Mouse (Mus musculus) hematopoietic stem cell, adult 5-6 weeks (primary cell): ENCODE measurements around the gene Vmn2r23. TPM values are rescaled to one million over a fixed set of nuclear protein-coding genes. Genes with fewer than 3 reads are reported as not detected.
"Not testable (repeated sequence)": the region's sequence is repeated elsewhere in the genome, so short reads cannot be mapped to it uniquely, and the experiment has no call there.

ENCODE experiments used
- ATAC-seq, 2 experiments: fragments of 125-278 bp in 1 of 2; replicated peaks in 1 of 2; 2 replicates each; pipeline ENCODE4 v1.8.0; 2016 to 2017; ENCODE audit warnings: inconsistent platforms in 2 of 2, mild to moderate bottlenecking in 2 of 2, moderate number of reproducible peaks in 2 of 2, low read depth in 1 of 2, moderate TSS enrichment in 1 of 2; ENCODE audit not compliant: low FRiP score in 2 of 2, poor library complexity in 2 of 2, severe bottlenecking in 2 of 2, insufficient read depth in 1 of 2, low TSS enrichment in 1 of 2
- total RNA-seq: library from RNA; stranded (forward); fragments of 172-1452, 232-1000 nt; gene quantifications from 2 replicates; pipeline ENCODE4 v1.2.3, GENCODE M21; 2017

The Vmn2r23 gene
- total RNA-seq, result not detected in 2 replicates

DNA sequence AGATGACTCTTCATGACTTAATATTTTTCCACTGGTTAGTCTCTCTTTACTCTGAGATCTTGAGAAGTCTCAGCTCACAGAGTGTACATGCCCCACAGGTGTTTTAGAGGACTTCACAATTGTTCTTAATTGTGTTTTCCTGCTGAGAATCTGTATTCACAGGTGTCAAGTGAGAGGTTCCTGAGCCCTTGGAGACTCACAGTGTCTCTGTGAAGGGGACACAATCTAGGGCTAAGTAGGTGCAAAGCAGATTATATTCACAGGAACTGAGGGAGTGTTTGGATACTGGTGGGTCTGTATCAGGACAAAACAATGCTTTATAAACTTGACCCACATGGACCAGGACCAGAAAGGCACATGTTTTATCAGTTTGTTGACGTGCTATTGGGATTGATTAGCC is at the start of gene Vmn2r23:
Vmn2r23 (plus strand) TSS at position 301 of the 400 bp plus-strand sequence.
- ATAC-seq, result no peak

DNA sequence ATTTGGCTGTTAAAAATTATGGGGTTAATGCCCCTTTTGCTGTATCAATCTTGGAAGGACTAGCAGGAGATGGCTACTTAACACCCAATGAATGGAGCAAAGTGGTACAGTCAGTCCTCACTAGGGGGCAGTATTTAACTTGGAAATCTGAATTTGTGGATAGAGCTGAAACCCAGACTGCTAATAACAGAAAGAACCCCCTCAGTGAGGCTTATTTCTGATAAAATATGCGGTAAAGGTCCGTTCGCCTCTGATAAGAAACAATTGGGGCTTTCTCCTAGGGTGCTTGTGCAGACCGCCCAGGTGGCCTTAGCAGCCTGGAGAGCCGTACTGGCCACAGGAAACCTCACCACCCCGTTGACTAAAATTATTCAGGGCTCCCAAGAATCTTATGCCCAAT is 45.4 kb upstream of the Vmn2r23 start:
- ATAC-seq, result no peak

DNA sequence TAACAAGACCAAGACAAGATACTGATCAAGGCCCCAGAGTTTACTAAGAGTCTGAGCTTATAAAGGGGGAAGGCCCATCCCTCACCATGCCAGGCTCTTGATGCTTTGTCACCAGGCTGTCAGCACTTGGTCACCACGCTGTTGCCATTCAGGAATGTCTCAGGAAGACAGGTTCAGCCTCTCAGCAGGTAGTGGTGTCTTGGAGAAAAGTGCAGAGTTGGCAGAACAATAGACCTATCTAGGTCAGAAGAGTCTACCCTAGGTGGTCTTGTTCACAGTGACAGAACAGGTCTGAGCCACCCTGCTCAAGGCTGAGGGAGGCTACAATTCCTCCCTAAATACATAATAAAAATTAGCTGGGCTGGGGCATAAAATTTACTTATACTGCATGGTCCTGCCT is 5.8 kb upstream of the Vmn2r23 start:
- ATAC-seq, result not testable (repeated sequence)

DNA sequence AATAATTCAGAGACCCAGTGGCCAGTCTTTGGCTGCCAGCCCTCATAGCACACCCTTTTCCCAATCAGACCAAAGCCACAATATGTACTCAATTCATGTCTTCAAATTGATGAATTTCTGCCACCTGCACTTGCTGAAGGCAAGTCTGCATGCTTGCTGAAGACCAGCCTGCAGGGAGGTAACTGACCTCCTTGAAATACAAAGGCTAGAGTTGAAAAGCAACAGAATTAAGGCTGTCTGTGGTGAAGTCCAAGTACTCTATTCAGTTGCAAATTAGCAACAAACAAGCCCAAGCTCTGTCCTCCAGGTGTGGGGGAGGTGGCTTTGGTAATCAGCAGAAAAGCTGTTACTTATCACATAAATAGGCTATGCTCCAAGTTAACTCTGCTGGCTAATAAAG is 5.3 kb upstream of the Vmn2r23 start:
- no peak for ATAC-seq

DNA sequence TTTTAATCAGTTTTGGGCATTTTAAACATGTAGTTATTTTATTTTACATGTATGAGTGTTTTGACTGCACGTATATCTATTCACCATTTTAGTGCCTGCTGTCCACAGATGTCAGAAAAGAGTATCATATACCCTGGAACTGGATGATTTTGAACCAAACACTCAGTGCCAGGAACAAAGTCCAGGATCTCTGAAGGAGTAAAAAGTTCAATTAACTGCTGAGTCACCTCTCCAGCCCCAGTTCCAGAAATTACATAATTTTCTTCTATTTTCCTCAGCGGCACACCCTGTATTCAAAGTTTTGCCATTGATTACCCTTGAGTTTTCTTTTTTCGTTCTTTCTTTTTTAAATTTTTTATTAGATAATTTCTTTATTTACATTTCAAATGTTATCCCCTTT is 67.6 kb downstream of the Vmn2r23 start:
- ATAC-seq, result no peak

DNA sequence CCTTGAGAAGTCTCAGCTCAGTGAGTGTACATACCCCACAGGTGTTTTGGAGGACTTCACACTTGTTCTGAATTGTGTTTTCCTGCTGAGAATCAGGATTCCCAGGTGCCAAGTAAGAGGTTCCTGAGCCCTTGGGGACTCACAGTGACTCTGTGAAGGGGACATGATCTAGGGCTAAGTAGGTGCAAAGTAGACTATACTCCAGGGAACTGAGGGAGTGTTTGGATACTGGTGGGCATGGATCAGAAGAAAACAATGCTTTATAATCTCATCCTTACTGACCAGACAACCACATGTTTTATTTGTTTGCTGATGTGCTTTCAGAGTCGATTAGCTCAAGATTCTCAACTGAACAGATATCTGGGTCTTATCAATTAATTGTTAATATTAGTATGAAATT is 76.1 kb downstream of the Vmn2r23 start, which contains the start of gene Vmn2r24:
Vmn2r24 (plus strand) TSS at position 301 of the 400 bp plus-strand sequence.
- ATAC-seq, result no peak

DNA sequence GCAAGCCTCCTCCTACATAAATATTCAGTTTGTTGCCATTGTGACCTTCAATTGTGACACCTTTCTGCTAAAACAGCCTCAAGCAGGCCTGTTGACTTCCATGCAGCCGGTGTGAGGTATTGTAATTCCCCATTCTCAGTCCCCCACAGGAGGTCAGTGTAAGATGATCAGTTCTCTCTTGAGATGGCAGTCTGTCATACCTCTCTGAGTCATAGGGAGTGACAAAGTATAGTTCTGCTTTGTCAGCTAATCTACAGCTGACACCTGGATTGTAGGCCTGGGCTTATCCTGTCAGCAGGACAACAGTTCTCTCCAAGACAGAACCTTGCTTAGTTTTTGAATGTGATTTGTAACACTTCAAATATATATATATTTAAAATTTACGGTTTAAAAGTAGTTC is 82.4 kb downstream of the Vmn2r23 start:
- no peak for ATAC-seq

DNA sequence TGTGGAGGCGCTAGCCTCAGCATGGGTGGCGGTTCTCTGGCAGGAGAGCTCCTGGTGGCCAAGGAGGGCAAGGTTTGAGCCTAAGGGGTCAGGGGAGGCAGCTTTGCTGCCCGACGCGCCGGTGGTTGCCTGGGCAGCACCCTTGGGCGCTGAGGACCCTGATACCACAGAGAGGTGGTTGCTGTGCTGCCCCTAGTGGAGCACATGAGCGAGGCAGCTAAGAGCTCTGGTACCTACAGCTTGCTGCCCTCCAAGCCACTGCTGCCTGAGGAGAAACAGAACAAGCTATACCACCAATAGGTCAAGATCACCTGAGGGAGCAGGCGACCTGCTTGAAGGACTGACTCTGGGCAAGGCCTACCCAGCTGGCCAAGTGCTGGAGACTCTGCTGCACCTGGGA is 91.3 kb downstream of the Vmn2r23 start:
- ATAC-seq, result no peak

Other genes with a start within 250 kb of the Vmn2r23 start
- not detected in 2 replicates for gene Vmn2r21, start 169.3 kb upstream of the Vmn2r23 start, total RNA-seq
- gene Vmn2r22, start 51.9 kb upstream of the Vmn2r23 start, total RNA-seq, result not detected in 2 replicates
- not detected in 2 replicates for gene Vmn2r24, start 76.2 kb downstream of the Vmn2r23 start, total RNA-seq
- gene Vmn2r25, start 150.8 kb downstream of the Vmn2r23 start, total RNA-seq, result not detected in 2 replicates